Mouse (Mus musculus) heart, adult 2 months (tissue): ENCODE measurements around the gene Ifna16. TPM values are rescaled to one million over a fixed set of nuclear protein-coding genes. Genes with fewer than 3 reads are reported as not detected.

Source experiments
- DNase-seq, 2 experiments: peaks; one replicate each; pipeline ENCODE4 v3.0.0; 2021
- H3K27ac ChIP-seq: fragments of 200-600 bp; 2 replicates; pipeline ENCODE4 v1.8.1; 2022
- H3K27me3 ChIP-seq: fragments of 200-500 bp; 2 replicates; pipeline ENCODE4 v1.6.1; 2012; ENCODE audit warnings: mild to moderate bottlenecking, low read length, inconsistent platforms, mixed read lengths; ENCODE audit not compliant: control insufficient read depth, insufficient read depth
- H3K36me3 ChIP-seq: fragments of 200-500 bp; 2 replicates; pipeline ENCODE4 v1.6.1; 2012; ENCODE audit warnings: low read length, inconsistent platforms; ENCODE audit not compliant: control insufficient read depth, insufficient read depth
- H3K4me1 ChIP-seq: fragments of 200-500 bp; 2 replicates; pipeline ENCODE4 v1.6.1; 2011; ENCODE audit warnings: low read length; ENCODE audit not compliant: control insufficient read depth, insufficient read depth
- H3K4me3 ChIP-seq: fragments of 200-600 bp; 2 replicates; pipeline ENCODE4 v1.8.1; 2022
- H3K79me2 ChIP-seq: fragments of 200-500 bp; replicated peaks from 2 replicates; pipeline ENCODE4 v1.6.1; 2012; ENCODE audit warnings: mild to moderate bottlenecking, inconsistent platforms, low read length, moderate library complexity, mixed read lengths; ENCODE audit not compliant: control insufficient read depth, insufficient read depth
- H3K9ac ChIP-seq: fragments of 200-500 bp; 2 replicates; pipeline ENCODE4 v1.6.1; 2012; ENCODE audit warnings: low read depth, mild to moderate bottlenecking, control low read depth, inconsistent platforms, low read length, mixed read lengths
- CTCF ChIP-seq: fragments of 200-600 bp; IDR thresholded peaks from 2 replicates; pipeline ENCODE4 v1.8.1; 2022; ENCODE audit warnings: antibody characterized with exemption, mild to moderate bottlenecking, moderate library complexity
- EP300 ChIP-seq: fragments of 200-500 bp; IDR thresholded peaks from 2 replicates; pipeline ENCODE4 v1.6.1; 2011; ENCODE audit warnings: low read depth, low read length, control low read depth; ENCODE audit not compliant: insufficient read depth
- POLR2A ChIP-seq: fragments of 200-500 bp; IDR thresholded peaks from 2 replicates; pipeline ENCODE4 v1.6.1; 2011; ENCODE audit warnings: mild to moderate bottlenecking, low read depth, low read length, control low read depth; ENCODE audit not compliant: insufficient read depth
- WGBS: fragments of 180-500 bp; shearing (Covaris S2); methylation state at CpG from one replicate; pipeline ENCODE4 v1.1.7; 2018; 5-methylcytosine and 5-hydroxymethylcytosine counted together
- intact Hi-C: fragments of 180-260 bp; cut with DNase I; formaldehyde crosslinking; loops from one replicate; pipeline ENCODE4 v1.15.1; 2025
- long read RNA-seq: library from polyadenylated mRNA; stranded (forward); transcript quantifications from one replicate; pipeline ENCODE4 v2.0.0, GENCODE M21; 2021
- polyA plus RNA-seq: library from polyadenylated mRNA; depleted of rRNA; stranded (reverse); fragments of >200 nt; gene quantifications from 2 replicates; pipeline ENCODE4 v1.2.3, GENCODE M21; 2012; rRNA removed
- total RNA-seq, 2 experiments: library from RNA; stranded (reverse); gene quantifications; 2 replicates each; pipeline ENCODE4 v1.2.3; 2021

The Ifna16 gene
- not detected for total RNA-seq
- polyA plus RNA-seq: not detected in 2 replicates
- long read RNA-seq: 0 reads

GRCm38 (mm10) chr4:88676824-88677223 is at the start of gene Ifna16:
TSS of gene Ifna16 (minus strand) at chr4:88676924.
- Histone ChIP-seq H3K79me2 (no peaks in the 10 kb centered on the region), H3K4me3 (no peak within 1 kb of the TSS), H3K27me3 (no peaks in the 10 kb centered on the region), H3K36me3 (no peaks in the 10 kb centered on the region), H3K4me1 (no peaks in the 10 kb centered on the region), H3K9ac (no peak within 1 kb of the TSS), H3K27ac (no peak within 1 kb of the TSS)
- no peak for TF ChIP-seq EP300
- no peak for TF ChIP-seq POLR2A
- TF ChIP-seq CTCF: no peak
- WGBS: 64% methylated on average over 1 of the region's 1 CpGs
- intact Hi-C loops: no loop called here
- no peak for DNase-seq

DNA sequence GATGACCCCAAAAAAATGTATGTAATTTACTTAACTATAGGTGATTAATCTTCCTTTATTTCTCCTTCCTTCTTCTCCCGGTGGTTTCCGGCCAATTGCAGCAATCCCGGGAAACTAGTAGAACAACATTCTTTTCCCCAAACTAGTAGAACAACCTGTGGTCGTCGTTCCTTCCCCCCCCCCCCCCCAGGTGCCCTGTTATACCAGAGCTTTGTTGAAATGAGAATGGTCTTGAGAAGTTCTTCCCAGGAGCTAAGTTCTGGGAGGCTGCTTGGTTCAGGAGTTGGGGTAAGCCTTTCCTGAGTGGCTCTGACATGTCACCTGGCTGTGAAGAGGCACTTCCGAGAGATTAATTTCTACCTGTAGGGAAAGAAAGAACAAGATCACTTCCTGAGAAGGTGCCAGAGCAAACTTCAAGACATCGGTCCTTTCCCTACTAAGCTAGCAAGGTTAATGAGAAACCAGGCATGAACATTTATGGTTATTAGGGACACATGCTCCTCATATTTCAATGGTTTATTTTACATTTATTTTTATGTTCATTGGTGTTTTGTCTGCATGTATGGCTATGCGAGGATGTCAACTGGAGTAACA is 46.9 kb upstream of the Ifna16 start:
- H3K4me3 ChIP-seq: no peak overlapping the region
- intact Hi-C loops: no loop called here
- peaks cover 1% of the 10 kb centered on the region for H3K79me2 ChIP-seq
- H3K4me1 ChIP-seq: peaks cover 10% of the 10 kb centered on the region
- WGBS: 74% methylated on average over 8 of the region's 8 CpGs
- H3K27ac ChIP-seq: no peak overlapping the region
- DNase-seq: no peak
- H3K27me3 ChIP-seq: no peaks in the 10 kb centered on the region
- H3K9ac ChIP-seq: no peak overlapping the region
- TF ChIP-seq POLR2A: no peak
- TF ChIP-seq EP300: no peak
- H3K36me3 ChIP-seq: peaks cover 19% of the 10 kb centered on the region

DNA sequence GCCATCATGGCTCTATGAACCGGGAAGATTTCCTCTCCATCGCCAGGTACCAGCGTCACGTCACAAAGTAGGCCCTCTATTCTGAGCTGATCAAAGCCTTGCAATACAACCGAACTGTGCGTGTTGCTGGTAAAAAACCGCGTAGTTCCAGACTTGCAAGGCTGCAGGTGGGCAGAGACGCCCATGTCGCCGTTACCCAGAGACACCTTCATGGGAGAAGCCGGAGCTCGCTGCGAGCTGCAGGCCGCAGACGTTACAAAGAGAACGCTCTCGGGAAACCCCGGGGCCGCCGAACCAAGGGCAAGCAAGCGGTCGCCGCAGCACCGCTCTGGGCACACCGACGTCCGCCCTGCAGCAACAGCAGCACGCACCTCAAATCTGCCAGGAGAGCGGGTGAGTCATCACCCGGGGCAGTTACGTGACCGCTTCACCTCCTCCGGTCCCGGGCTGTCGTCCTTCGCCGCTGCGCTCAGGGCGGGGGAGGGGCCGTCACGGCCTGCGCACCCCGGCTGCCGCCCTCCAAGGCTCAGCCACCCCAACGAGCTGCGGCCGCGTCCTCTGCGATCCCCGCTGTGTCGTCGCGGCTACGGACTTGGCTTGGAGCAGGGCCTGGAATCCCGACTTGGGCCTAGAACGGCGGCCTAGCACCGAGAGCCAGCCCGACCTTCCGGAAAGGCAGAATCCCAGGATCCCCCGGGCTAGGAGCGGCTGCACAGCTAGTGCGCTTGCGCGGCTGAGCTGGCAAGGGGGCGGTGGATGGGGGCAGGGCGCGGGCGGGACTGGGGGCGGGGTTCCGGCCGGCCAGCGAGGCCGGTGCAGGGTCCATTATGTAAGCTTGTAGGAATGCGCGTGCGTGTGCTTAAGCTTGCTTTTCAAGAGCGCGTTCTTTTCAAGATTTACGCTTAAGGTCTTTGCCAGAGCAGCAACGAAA is 45.3 kb upstream of the Ifna16 start, which contains the start of the genes Gm26566 and Klhl9:
Gene Gm26566 (plus strand): TSS at position 15 of the 931 bp plus-strand sequence.
Gene Klhl9 (minus strand): TSS at position 675 of the 931 bp plus-strand sequence.
- intact Hi-C loops: no loop called here
- Histone ChIP-seq H3K27me3 (no peaks in the 10 kb centered on the region), H3K36me3 (peaks cover 26% of the 10 kb centered on the region), H3K9ac (peak within 1 kb of the TSS; percentile 98), H3K79me2 (peaks cover 3% of the 10 kb centered on the region), H3K4me1 (peaks cover 12% of the 10 kb centered on the region), H3K4me3 (peak within 1 kb of the TSS; percentile 67), H3K27ac (peak within 1 kb of the TSS; percentile 99)
- no peak for TF ChIP-seq CTCF
- peak; percentile 94 for TF ChIP-seq POLR2A
- peak; percentile 60; the same call in 1 of the 2 replicates for TF ChIP-seq EP300
- 1% methylated on average over 82 of the region's 82 CpGs for WGBS
- peak; percentile 93 to 95 for DNase-seq

GRCm38 (mm10) chr4:88718715-88719114 is 42.0 kb upstream of the Ifna16 start:
- Histone ChIP-seq H3K79me2 (peaks cover 7% of the 10 kb centered on the region), H3K4me1 (peaks cover 18% of the 10 kb centered on the region), H3K27ac (peak overlapping the region; percentile 6), H3K36me3 (peaks cover 42% of the 10 kb centered on the region), H3K4me3 (peak overlapping the region; percentile 67), H3K9ac (peak overlapping the region; percentile 44; the same call in 1 of the 2 replicates), H3K27me3 (no peaks in the 10 kb centered on the region)
- TF ChIP-seq POLR2A (no peak), CTCF (no peak)
- WGBS: 0% methylated on average over 1 of the region's 1 CpGs
- intact Hi-C loops: loop anchor here (10.0 kb wide), 1 partner anchor 684 kb away; the partner anchor contains the start of gene Mllt3
- DNase-seq: no peak

DNA sequence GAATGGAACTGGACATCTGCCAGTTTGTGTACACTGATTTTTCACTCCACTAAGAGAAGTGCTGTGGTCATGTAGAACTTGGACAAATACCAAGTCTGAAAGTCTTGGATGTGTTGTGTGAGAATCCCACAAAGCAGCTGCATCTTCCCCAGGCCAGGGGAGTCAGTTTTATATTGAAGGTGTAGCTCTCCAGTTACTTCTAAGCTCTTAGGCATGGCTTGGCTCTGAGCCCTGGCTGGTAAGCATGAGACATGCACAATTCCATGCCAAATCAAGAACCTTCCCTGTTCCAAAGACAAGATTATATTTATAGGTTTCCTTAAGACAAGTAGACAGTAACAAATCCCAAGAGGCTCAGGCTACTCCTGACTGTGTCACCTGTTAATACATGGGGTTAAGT is 38.3 kb upstream of the Ifna16 start:
- no peak for DNase-seq
- Histone ChIP-seq H3K36me3 (peaks cover 31% of the 10 kb centered on the region), H3K4me1 (peaks cover 11% of the 10 kb centered on the region), H3K9ac (no peak overlapping the region), H3K4me3 (no peak overlapping the region), H3K79me2 (peaks cover 5% of the 10 kb centered on the region), H3K27me3 (no peaks in the 10 kb centered on the region), H3K27ac (no peak overlapping the region)
- TF ChIP-seq POLR2A: no peak
- intact Hi-C loops: loop anchor here (10.0 kb wide), 1 partner anchor 680 kb away; the partner anchor contains the start of gene Mllt3

- Histone ChIP-seq H3K9ac (no peak overlapping the region), H3K4me1 (peaks cover 8% of the 10 kb centered on the region), H3K79me2 (peaks cover 5% of the 10 kb centered on the region), H3K27me3 (no peaks in the 10 kb centered on the region), H3K27ac (no peak overlapping the region), H3K36me3 (peaks cover 27% of the 10 kb centered on the region), H3K4me3 (no peak overlapping the region)
- DNase-seq: no peak
- no peak for TF ChIP-seq POLR2A
- TF ChIP-seq CTCF: no peak
- no peak for TF ChIP-seq EP300
- 65% methylated on average over 1 of the region's 1 CpGs for WGBS
- intact Hi-C loops: loop anchor here (10.0 kb wide), 1 partner anchor 679 kb away; the partner anchor contains the start of gene Mllt3
Measured at GRCm38 (mm10) chr4:88714281-88714680, 37.6 kb upstream of the Ifna16 start.
